Mouse (Mus musculus) MEL (cell line): ENCODE results near the gene Mcat. TPM values are rescaled to one million over a fixed set of nuclear protein-coding genes. Genes with fewer than 3 reads are reported as not detected.

Experiments
- DNase-seq: peaks from one replicate; pipeline ENCODE4 v3.0.0; 2011; ENCODE audit warnings: low read depth, low spot score
- H3K27ac ChIP-seq: 2 replicates; pipeline ENCODE4 v1.5.1; 2012; ENCODE audit warnings: low read depth, mild to moderate bottlenecking, control low read depth, low read length, moderate library complexity; ENCODE audit not compliant: control insufficient read depth
- H3K27me3 ChIP-seq, 2 experiments: fragments of 150-350 bp in 1 of 2; sonication (generic) in 1 of 2; 2 replicates each; pipeline ENCODE4 v1.6.1; 2012; ENCODE audit warnings: low read length in 2 of 2, mild to moderate bottlenecking in 2 of 2, improper control_type of control experiment in 1 of 2, moderate library complexity in 1 of 2; ENCODE audit not compliant: insufficient read depth in 2 of 2, control insufficient read depth in 1 of 2
- H3K36me3 ChIP-seq, 2 experiments: 2 replicates each; pipeline ENCODE4 v1.6.1; 2012 to 2014; ENCODE audit warnings: low read length in 2 of 2, improper control_type of control experiment in 1 of 2, inconsistent platforms in 1 of 2, mild to moderate bottlenecking in 1 of 2; ENCODE audit not compliant: insufficient read depth in 2 of 2, control insufficient read depth in 1 of 2
- H3K4me1 ChIP-seq, 2 experiments: fragments of 150-350 bp in 1 of 2; sonication (generic) in 1 of 2; 2 replicates each; pipeline ENCODE4 v1.6.1; 2012; ENCODE audit warnings: low read length in 2 of 2, improper control_type of control experiment in 1 of 2, mild to moderate bottlenecking in 1 of 2; ENCODE audit not compliant: insufficient read depth in 2 of 2, control insufficient read depth in 1 of 2
- H3K4me3 ChIP-seq, 2 experiments: fragments of 150-350 bp in 1 of 2; sonication (generic) in 1 of 2; 2 replicates each; pipeline ENCODE4 v1.5.1; 2012; ENCODE audit warnings: low read depth in 2 of 2, low read length in 2 of 2, mild to moderate bottlenecking in 2 of 2, moderate library complexity in 2 of 2, control low read depth in 1 of 2, improper control_type of control experiment in 1 of 2; ENCODE audit not compliant: control insufficient read depth in 1 of 2, insufficient read depth in 1 of 2
- H3K79me2 ChIP-seq: 2 replicates; pipeline ENCODE4 v1.6.1; 2012; ENCODE audit warnings: mild to moderate bottlenecking, low read length, moderate library complexity; ENCODE audit not compliant: control insufficient read depth, poor library complexity, insufficient read depth
- H3K9ac ChIP-seq: 2 replicates; pipeline ENCODE4 v1.6.1; 2012; ENCODE audit warnings: low read depth, mild to moderate bottlenecking, control low read depth, low read length, moderate library complexity; ENCODE audit not compliant: control insufficient read depth, poor library complexity, severe bottlenecking
- H3K9me3 ChIP-seq: fragments of 150-350 bp; sonication (generic); replicated peaks from 2 replicates; pipeline ENCODE4 v1.6.1; 2012; ENCODE audit warnings: mild to moderate bottlenecking, low read length, improper control_type of control experiment, moderate library complexity; ENCODE audit not compliant: insufficient read depth
- BHLHE40 ChIP-seq: IDR thresholded peaks from 2 replicates; pipeline ENCODE4 v1.6.1; 2012; ENCODE audit warnings: low read depth, mild to moderate bottlenecking, inconsistent platforms, low read length, improper control_type of control experiment, borderline replicate concordance
- CTCF ChIP-seq, 3 experiments: IDR thresholded peaks in 2 of 3; conservative IDR thresholded peaks in 1 of 3; 2 replicates each; pipeline ENCODE4 v1.5.1; 2011 to 2012; ENCODE audit warnings: low read length in 3 of 3, low read depth in 2 of 3, mild to moderate bottlenecking in 2 of 3, improper control_type of control experiment in 1 of 3, inconsistent platforms in 1 of 3, mixed read lengths in 1 of 3, moderate library complexity in 1 of 3; ENCODE audit not compliant: control insufficient read depth in 1 of 3, insufficient read depth in 1 of 3, poor library complexity in 1 of 3, severe bottlenecking in 1 of 3
- E2F4 ChIP-seq: IDR thresholded peaks from 2 replicates; pipeline ENCODE4 v1.6.1; 2011; ENCODE audit warnings: low read depth, low read length, improper control_type of control experiment, borderline replicate concordance
- EP300 ChIP-seq, 2 experiments: IDR thresholded peaks; 2 replicates each; pipeline ENCODE4 v1.6.1; 2011; ENCODE audit warnings: improper control_type of control experiment in 2 of 2, low read length in 2 of 2, low read depth in 1 of 2, mild to moderate bottlenecking in 1 of 2
- ETS1 ChIP-seq: IDR thresholded peaks from 2 replicates; pipeline ENCODE4 v1.6.1; 2012; ENCODE audit warnings: low read depth, mild to moderate bottlenecking, inconsistent platforms, low read length, improper control_type of control experiment, moderate library complexity
- GATA1 ChIP-seq: IDR thresholded peaks from 2 replicates; pipeline ENCODE4 v1.6.1; 2011; ENCODE audit warnings: low read depth, low read length, improper control_type of control experiment
- HCFC1 ChIP-seq: IDR thresholded peaks from 2 replicates; pipeline ENCODE4 v1.6.1; 2012; ENCODE audit warnings: low read depth, mild to moderate bottlenecking, inconsistent platforms, low read length, improper control_type of control experiment, moderate library complexity
- KAT2A ChIP-seq: conservative IDR thresholded peaks from 2 replicates; pipeline ENCODE4 v1.6.1; 2012; ENCODE audit warnings: low read depth, low read length, improper control_type of control experiment, inconsistent platforms
- MEF2A ChIP-seq: IDR thresholded peaks from 2 replicates; pipeline ENCODE4 v1.6.1; 2014; ENCODE audit warnings: low read depth, mild to moderate bottlenecking, inconsistent platforms, low read length, improper control_type of control experiment; ENCODE audit not compliant: poor library complexity, insufficient replicate concordance, severe bottlenecking; ENCODE audit errors: extremely low read depth
- MXI1 ChIP-seq: IDR thresholded peaks from 2 replicates; pipeline ENCODE4 v1.6.1; 2011; ENCODE audit warnings: mild to moderate bottlenecking, low read depth, low read length, improper control_type of control experiment
- MYC ChIP-seq: IDR thresholded peaks from 2 replicates; pipeline ENCODE4 v1.6.1; 2011; ENCODE audit warnings: low read depth, mild to moderate bottlenecking, low read length, improper control_type of control experiment, moderate library complexity
- POLR2A ChIP-seq, 2 experiments: IDR thresholded peaks; 2 replicates each; pipeline ENCODE4 v1.6.1; 2011 to 2012; ENCODE audit warnings: low read length in 2 of 2, mild to moderate bottlenecking in 2 of 2, control low read depth in 1 of 2, improper control_type of control experiment in 1 of 2, low read depth in 1 of 2, moderate library complexity in 1 of 2; ENCODE audit not compliant: control insufficient read depth in 1 of 2, insufficient read depth in 1 of 2, poor library complexity in 1 of 2
- POLR2AphosphoS2 ChIP-seq: IDR thresholded peaks from 2 replicates; pipeline ENCODE4 v1.6.1; 2011; ENCODE audit warnings: low read length, improper control_type of control experiment
- RAD21 ChIP-seq: IDR thresholded peaks from 2 replicates; pipeline ENCODE4 v1.6.1; 2011; ENCODE audit warnings: mild to moderate bottlenecking, low read depth, low read length, improper control_type of control experiment
- RCOR1 ChIP-seq: IDR thresholded peaks from 2 replicates; pipeline ENCODE4 v1.6.1; 2012; ENCODE audit warnings: low read depth, mild to moderate bottlenecking, inconsistent platforms, low read length, improper control_type of control experiment
- SIN3A ChIP-seq: IDR thresholded peaks from 2 replicates; pipeline ENCODE4 v1.6.1; 2012; ENCODE audit warnings: low read length, improper control_type of control experiment, inconsistent platforms
- SMC3 ChIP-seq: IDR thresholded peaks from 2 replicates; pipeline ENCODE4 v1.6.1; 2011; ENCODE audit warnings: low read depth, low read length, improper control_type of control experiment
- USF2 ChIP-seq, 2 experiments: IDR thresholded peaks; 2 replicates each; pipeline ENCODE4 v1.6.1; 2011 to 2012; ENCODE audit warnings: improper control_type of control experiment in 2 of 2, low read length in 2 of 2, borderline replicate concordance in 1 of 2, inconsistent platforms in 1 of 2, low read depth in 1 of 2, mild to moderate bottlenecking in 1 of 2; ENCODE audit not compliant: insufficient read depth in 1 of 2
- ZNF384 ChIP-seq: IDR thresholded peaks from 2 replicates; pipeline ENCODE4 v1.6.1; 2012; ENCODE audit warnings: low read depth, mild to moderate bottlenecking, inconsistent platforms, low read length, improper control_type of control experiment
- polyA plus RNA-seq, 2 experiments: library from polyadenylated mRNA; stranded (reverse) in 1 of 2; unstranded in 1 of 2; fragments of >175 nt in 1 of 2; fragments of >200 nt in 1 of 2; gene quantifications; 2 replicates each; pipeline versions ENCODE4 v1.2.1 to v1.2.4; 2012; ENCODE audit warnings: low replicate concordance in 2 of 2, low read depth in 1 of 2; ENCODE audit not compliant: insufficient read length in 2 of 2, insufficient read depth in 1 of 2, missing spikeins in 1 of 2
- total RNA-seq: library from RNA; depleted of rRNA; stranded (reverse); fragments of 300-350 nt; gene quantifications from 2 replicates; pipeline ENCODE4 v1.2.3, GENCODE M21; 2012

Mcat gene
- total and polyA plus RNA-seq, 3 experiments: 28.8 to 35.9 TPM; not detected in 1

DNA sequence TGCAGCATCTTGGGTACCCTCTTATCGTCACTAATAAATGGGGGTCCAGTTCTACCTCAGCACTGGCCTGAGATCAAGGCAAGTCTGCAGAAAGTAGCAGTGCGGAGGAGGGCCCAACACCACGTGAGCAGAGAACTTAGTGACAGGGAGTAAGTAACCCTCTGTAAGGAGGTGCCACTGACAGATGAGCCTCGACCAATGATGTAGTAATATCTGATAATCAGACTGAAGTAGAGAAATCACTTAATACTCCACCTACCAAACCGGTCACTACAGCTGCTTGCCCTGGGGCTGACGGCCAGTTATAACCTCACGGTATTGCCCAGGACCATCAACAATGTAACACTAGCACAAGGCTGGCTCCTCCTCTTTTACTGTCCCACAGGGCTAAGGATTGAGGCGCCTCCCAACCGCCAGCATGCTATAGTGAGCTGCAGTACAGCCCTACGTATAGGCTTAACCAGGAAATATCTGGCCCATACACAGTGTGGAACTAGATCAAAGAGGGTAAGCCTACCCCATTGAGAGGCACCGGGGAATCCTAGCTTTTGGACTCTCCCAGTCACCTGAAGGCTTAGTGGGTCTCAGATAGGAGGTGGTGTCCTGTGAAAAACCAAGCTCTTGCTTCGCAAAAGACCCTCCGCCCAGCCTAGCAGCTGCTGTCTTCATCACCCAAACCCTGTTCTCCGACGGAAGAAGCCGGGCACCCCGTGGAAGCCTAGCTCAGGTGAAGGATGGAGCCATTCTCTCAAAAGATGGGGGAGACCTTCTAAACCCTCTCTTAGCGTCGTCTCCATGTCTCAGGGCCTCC, 30.3 kb upstream of the Mcat start (continued):
- TF ChIP-seq MEF2A: no peak
- TF ChIP-seq SMC3: no peak
- no peak for TF ChIP-seq RAD21

DNA sequence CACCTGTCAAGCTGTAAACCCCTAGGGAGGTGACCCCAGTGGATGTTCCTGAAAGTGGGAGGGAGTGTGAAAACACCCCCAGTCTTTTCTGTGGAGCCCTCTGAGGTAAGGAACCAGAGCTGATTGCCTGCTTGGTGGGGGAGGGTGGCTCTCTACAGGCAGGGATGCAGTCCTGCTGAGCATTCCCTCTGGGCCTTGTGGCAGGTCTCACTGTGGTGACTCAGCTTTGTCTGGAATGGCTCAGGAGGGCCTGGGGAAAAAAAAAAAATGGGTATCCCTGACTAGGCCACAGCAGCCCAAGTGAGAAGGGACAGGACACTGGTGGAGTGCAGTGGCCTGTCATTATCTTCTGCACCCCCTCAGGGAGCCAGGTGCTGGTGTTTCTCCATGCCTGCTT, 29.6 kb upstream of the Mcat start:
- DNase-seq: no peak
- Histone ChIP-seq H3K9ac (peak overlapping the region; percentile 86), H3K36me3 (peaks cover 3 to 20% of the 10 kb centered on the region in 2 experiments), H3K4me1 (peaks cover 17 to 23% of the 10 kb centered on the region in 2 experiments), H3K9me3 (no peaks in the 10 kb centered on the region), H3K27me3 (no peaks in the 10 kb centered on the region), H3K4me3 (peak overlapping the region; percentile 59 to 80), H3K27ac (peak overlapping the region; percentile 95), H3K79me2 (peaks cover 43% of the 10 kb centered on the region)
- TF ChIP-seq SIN3A (no peak), HCFC1 (no peak), ETS1 (no peak), MYC (no peak), ZNF384 (no peak), E2F4 (no peak), SMC3 (no peak), RAD21 (no peak), MXI1 (no peak), BHLHE40 (no peak), POLR2AphosphoS2 (no peak), USF2 (IDR thresholded peaks at IDR 0.05; ENCODE audit: borderline replicate concordance in 1 of 2, insufficient read depth in 1 of 2, low read depth in 1 of 2, low read length in 2 of 2) (no peak), KAT2A (no peak), CTCF (IDR thresholded peaks at IDR 0.05 in 2 of 3, conservative IDR thresholded peaks at IDR 0.05 in 1 of 3; ENCODE audit: control insufficient read depth in 1 of 3, insufficient read depth in 1 of 3, low read depth in 2 of 3, low read length in 3 of 3, poor library complexity in 1 of 3, severe bottlenecking in 1 of 3) (no peak), MEF2A (no peak), EP300 (IDR thresholded peaks at IDR 0.05; ENCODE audit: low read depth in 1 of 2, low read length in 2 of 2) (no peak), RCOR1 (no peak), POLR2A (IDR thresholded peaks at IDR 0.05; ENCODE audit: control insufficient read depth in 1 of 2, insufficient read depth in 1 of 2, low read depth in 1 of 2, low read length in 2 of 2, poor library complexity in 1 of 2) (no peak), GATA1 (no peak)
